Mouse (Mus musculus): Measurements from ENCODE around the gene Rnf40.

- TF ChIP-seq POLR2A (IDR thresholded peaks at IDR 0.05; ENCODE audit: control insufficient read depth, low read depth, low read length) (no peak), CTCF (IDR thresholded peaks at IDR 0.05; ENCODE audit: control insufficient read depth, insufficient read depth, insufficient replicate concordance, low read depth, low read length) (no peak)
Observed at GRCm38 (mm10) chr7:127564381-127565150, 24.0 kb upstream of the Rnf40 start.
